Mouse (Mus musculus) monocyte, adult 5-6 weeks (primary cell): ENCODE data around the gene Smg5. TPM values are rescaled to one million over a fixed set of nuclear protein-coding genes. Genes with fewer than 3 reads are reported as not detected.
"Not testable (repeated sequence)": the region's sequence is repeated elsewhere in the genome, so short reads cannot be mapped to it uniquely, and the experiment has no call there.

Source experiments
- ATAC-seq: fragments of 153-309, 156-312 bp; replicated peaks from 2 replicates; pipeline ENCODE4 v1.8.0; 2017; ENCODE audit warnings: mild to moderate bottlenecking; ENCODE audit not compliant: low TSS enrichment, insufficient number of reproducible peaks, severe bottlenecking, poor library complexity, low FRiP score
- total RNA-seq: library from RNA; stranded (forward); fragments of 200-1000, 200-491, 200-594 nt; gene quantifications from 3 replicates; pipeline ENCODE4 v1.2.3, GENCODE M21; 2017

Smg5 gene
- total RNA-seq = 40.5 to 64.7 TPM (median 48.7 TPM) in 3 replicates

DNA sequence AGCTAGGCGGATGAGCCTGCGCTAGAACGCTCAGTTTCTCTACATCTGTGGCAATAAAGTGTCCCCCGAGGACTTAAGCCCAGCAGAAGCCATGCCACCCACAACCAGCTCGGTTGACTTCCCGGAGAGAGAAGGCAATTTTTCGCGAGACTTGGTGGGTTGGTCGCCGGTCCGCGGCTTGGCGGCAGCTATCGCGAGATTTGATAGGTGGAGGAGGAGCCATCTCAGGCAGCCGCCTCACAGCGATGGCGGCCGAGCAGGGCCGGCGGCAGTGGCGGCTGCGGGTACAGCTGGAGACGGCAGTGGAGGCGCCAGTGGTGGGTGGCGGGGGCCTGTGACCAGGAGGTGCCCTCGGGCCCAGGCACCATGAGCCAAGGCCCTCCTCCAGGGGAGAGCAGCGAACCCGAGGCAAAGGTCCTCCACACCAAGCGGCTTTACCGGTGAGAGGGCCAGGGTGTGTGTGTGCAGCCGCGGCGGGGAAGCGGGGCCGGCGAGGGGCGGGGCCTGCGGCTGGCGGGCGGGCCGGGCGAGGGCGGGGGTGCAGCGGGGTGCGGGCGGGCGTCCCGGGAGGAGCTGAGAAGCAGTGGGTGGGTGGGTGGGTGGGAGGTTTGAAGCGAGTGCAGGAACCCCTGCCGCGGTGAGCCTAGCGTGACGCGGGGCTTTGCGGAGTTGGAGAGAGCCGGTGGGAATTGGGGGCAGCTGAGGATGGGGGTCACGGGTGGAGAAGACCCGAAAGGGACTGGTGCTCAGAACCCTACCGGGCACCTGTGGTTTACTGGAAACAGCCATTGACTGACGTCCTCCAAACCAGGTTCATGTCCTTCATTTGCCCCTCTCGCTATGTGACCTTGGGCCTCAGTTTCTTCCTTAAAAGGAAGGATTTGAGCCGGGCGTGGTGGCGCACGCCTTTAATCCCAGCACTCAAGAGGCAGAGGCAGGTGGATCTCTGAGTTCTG lies at the start of gene Smg5, which contains the start of gene Tmem79:
Gene Smg5 (plus strand): TSS at position 203 of the 956 bp plus-strand sequence.
Gene Tmem79 (minus strand): TSS at position 91 of the 956 bp plus-strand sequence.
- peak; percentile 95 for ATAC-seq

DNA sequence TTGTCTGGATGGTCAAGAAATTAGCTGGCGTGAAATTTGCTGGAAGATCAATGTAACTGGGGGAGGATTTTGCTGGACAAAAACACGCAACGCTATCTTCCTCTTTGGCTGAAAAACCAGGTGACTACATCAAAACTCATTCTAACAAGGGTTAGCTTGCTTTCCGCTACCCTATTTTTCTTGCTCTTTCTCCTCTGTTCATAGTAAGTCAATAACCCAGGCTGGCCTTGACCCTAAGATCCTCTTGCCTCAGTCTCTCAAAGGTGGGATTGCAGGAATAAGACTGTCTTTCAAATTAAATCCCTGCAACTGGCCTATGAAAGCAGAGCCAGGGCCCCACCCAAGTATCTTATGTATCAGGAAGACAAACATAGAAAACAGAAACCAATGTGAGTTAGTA lies 49.0 kb upstream of the Smg5 start, which contains the start of gene Gm38392:
Gene Gm38392 (minus strand): TSS at position 101 of the 400 bp plus-strand sequence.
- ATAC-seq = no peak

DNA sequence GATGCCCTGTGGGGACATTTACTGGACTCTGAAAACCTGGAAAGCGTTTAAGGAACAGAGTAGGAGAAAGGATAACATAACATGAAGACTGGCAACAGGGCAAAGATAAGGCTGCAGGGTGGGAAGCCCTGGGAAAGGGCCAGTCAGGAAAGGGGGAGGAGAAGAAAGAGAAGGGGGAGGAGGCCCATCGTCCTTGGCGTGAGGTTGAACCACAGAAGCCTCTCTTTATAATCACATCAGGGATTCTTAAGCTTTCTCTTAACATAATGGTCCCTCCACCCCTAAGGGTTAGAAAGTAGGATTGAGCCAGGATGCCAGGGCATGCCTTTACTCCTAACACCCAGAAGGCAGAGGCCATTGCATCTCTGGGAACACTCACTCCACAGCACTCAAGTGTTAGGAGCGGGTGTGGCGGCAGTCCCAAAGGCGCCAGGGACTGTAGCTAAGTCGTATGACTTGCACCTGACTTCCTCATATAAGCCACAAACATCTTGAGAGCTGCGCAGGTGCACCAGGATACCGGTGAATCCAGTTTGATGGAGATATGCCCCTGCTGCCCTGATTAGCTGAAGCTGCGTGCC lies 47.8 kb upstream of the Smg5 start:
- ATAC-seq = not testable (repeated sequence)

DNA sequence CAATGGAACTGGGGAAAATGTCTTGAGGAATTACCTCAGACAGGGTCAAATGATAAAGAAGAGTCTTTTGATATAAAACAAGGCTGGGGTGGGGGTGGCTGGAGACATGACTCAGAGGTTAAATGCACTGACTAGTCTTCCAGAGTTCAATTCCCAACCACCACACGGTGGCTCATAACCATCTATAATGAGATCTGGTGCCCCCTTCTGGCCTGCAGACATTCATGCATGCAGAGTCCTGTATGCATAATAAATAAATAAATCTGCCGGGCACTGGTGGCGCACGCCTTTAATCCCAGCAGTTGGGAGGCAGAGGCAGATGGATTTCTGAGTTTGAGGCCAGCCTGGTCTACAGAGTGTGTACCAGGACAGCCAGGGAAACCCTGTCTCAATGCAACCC lies 44.1 kb upstream of the Smg5 start:
- ATAC-seq = no peak

DNA sequence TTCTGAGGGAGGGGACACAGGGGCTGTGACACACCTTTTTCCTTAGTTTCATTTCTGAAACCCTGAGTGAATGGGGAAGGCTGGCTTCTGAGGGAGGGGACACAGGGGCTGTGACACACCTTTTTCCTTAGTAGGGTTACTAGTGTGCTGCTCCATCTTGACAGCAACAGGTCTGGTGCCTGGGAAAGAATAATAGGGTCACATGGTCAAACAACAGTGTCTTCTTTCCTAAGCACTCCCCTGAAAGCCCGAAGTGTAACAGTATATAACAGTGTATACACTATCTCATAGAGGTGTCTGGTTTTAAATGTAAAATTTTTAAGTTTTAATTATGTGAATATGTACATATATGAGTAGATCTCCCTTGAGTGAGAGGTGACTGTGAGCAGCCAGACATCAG lies 40.8 kb upstream of the Smg5 start:
- ATAC-seq = not testable (repeated sequence)

DNA sequence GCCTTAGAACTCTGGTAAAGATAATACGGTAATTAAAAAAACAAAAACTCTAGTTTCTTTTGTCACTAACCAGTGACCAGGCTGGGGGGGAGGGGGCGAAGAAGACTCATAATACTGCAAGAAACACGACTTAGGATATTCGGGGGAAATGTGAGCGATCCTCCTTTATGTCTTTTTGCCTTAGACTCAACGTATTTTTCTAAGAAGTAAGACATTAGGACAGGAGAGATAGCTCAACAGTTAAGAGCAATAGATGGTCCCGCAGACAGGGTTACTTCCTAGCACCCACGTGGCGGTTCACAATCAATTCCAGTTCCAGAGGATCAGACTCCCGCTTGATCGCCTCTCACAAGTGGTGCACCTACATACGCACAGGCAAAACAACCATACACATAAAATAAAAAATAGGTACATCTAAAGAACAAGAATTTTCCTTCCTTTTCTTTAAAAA lies 39.9 kb upstream of the Smg5 start:
- no peak for ATAC-seq

DNA sequence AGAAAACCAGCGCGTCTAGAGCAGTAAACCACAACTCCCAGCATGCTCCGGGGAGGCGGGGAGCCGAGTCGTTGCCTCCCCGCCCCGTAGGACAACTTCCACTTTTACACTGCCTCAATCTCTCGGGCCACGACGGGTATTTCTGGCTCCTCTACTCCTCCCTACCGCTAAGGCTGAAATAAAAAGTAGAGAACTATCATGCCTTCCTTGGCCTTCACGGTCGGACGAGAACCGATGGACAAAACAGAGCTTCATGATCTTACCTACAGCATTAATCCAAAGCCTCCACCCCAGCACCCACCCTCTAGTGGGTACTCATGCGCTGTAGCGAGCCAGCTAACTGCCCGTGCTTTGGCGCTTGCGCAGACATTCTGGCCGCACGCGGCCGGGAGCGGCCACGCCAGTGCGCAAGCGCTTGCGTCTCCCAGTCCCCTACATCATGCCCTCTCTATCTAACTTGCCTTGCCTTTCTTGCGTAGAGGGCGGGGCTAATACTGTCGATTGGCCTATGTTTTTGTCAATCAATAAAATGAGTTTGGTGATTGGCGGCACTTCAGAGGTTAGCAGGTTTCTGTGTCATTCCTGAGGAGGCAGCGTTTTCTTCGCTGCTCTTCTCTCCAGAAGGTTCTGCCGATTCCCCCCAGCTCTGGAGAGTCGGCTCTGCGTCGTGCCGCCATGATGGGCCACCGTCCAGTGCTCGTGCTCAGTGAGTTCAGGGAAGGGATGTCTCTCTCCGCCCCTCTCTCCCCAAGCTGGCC lies 39.3 kb upstream of the Smg5 start, which contains the start of the genes Tsacc and Cct3:
Gene Tsacc (minus strand): TSS at position 439 of the 758 bp plus-strand sequence.
Gene Cct3 (plus strand): TSS at position 556 of the 758 bp plus-strand sequence.
- peak; percentile 93 for ATAC-seq

DNA sequence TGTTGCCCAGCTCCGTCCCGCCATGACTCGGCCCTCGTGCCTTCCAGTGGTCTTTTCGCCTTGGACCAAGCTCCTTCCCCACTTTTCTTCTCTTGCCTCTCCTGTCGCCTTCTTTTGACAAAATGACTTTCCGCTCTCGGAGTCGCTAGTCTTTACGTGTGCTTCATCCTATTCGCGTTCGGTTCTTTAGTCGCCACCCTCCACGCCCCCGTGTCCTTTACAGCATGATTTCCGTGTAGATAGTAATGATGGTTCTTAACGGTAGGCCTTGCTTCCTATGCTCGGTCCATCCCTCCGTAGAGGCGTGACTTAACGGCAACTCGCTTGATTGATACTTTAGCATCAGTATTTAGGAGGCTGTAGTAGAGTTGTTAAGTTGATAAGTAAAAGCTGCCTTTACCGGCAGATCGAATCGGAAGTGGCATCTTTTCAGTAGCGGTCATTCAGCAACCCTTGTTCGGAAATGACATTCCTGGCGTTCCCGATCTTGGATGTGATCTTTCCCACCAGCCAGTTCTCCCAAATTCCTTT lies 38.7 kb upstream of the Smg5 start:
- peak; percentile 10; the same call in 1 of the 2 replicates for ATAC-seq

DNA sequence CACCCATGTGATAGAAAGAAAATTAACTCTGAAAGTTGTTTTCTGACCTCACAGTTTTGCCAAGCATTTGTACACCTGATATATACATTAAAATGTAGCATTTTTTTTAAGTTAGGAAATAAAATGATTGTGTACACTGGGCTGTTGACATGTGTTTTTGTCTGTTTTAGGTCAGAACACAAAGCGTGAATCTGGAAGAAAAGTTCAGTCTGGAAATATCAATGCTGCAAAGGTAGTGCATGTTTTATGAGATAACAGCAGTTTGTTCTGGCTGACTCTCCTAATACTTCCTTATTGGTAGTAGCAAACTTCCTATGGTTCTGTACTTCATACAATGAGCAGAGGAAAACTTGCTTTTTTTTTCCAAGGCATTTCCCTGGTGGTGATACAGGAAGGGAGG lies 36.9 kb upstream of the Smg5 start:
- no peak for ATAC-seq

DNA sequence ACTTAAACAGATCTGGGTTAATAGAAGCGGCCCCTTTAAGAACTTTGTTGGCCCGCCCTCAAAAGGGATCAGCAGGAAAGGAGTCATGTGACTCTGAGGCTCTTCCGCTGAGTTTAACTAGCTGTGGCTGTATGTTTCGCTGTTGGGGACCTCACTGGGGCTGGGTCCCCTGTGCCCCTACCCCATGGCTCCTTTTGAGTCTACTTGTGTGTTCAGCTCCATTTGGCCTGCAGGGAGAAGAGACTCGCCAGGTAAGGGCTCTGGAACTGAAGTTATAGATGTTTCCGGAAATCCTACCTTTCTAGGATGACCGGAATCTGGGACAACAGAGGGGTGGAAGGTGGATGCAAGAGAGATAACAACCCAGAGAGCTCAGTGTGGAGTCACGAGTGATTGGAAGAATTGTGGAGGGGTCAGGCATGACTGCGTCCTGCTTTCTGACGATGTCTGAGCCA lies 11.1 kb upstream of the Smg5 start, which contains the start of gene Glmp:
Gene Glmp (plus strand): TSS at position 73 of the 455 bp plus-strand sequence.
- peak; percentile 75 for ATAC-seq

DNA sequence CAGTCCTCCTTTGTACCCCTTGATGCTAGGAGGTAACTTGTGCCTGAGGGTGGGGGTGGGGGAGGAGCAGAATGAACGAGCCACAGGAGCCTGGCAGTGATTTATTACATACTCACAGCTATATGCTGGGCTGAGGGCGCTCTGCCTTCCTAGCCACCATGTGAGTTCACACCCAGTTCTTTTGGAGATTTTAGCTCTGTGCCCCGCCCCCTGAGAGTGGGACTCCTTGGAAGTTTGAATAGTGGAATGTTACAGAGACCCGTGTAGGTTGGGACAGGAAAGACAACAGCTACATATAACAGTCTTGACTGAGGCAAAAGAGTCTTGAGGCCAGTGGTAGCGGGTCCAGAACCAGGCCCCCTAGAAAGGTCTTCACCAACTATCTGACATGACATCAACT lies 7.1 kb upstream of the Smg5 start:
- ATAC-seq = no peak

DNA sequence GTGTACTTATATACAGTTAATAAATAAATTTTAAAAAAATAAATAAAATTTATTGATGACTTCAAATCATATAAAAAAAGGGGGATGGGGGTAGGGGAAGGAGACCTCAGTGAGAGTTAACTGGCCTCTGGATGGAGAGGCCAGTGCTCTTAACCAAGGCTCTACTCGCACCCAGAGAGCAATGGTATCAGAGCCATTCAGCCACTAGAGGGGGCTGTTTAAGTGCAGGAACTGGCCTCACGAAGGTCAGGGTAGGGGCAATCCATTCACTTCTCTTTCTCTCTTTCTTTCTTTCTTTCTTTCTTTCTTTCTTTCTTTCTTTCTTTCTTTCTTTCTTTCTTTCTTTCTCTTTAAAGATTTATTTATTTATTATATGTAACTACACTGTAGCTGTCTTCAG lies 4.8 kb upstream of the Smg5 start:
- no peak for ATAC-seq

DNA sequence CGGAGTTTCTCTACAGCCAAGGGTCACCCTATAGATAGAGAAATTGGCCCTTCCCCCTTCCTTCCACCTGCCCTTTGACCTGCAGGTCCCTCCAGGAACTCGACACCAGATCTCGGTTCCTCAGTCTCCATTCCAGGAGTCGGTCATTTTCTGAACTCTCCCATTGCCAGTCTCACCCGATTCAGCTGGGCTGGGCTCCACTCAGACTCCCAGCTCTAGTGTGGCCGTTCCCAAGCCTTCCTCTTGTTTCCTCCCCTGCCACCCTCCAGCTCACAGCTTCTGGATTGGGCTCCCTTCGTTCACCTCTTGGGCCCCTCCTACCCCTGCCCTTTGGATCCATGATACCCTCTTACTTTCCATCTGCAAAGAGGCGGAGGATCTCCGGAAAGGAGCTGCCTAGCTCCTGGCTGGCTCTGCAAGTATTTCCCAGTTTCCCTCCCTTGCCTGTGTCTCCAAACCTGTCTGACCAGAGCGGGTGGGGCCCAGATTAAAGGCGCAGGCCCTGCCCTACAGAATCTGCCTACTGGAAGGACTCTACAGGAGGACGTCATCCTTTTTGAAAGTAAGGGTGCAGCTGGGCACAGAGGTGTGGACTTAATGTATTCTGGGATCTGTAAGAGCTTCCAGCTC lies 1.9 kb upstream of the Smg5 start:
- ATAC-seq = no peak

DNA sequence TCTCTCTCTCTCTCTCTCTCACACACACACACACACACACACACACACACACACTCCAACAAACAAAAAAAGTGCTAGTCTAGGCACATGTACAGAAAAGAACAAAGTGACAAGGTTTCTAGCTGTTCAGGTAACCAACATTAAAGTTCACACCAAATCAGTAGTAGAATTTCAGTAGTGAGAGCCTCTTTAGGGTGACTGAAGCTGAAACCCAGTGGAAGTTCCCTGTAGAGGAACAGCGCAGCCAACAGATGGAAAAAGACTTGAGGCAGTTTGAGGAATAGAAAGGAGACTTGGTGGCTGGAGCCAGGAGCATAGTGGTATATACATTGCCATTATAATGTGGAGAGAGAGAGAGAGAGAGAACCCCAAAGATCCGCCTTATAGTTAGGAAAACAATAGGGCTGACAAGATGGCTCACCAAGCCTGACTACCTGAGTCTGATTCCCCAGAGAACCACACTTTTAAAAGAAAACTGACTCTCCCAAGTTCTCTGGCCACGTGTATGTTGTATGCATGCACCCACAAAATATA lies 1.1 kb upstream of the Smg5 start:
- ATAC-seq = no peak

DNA sequence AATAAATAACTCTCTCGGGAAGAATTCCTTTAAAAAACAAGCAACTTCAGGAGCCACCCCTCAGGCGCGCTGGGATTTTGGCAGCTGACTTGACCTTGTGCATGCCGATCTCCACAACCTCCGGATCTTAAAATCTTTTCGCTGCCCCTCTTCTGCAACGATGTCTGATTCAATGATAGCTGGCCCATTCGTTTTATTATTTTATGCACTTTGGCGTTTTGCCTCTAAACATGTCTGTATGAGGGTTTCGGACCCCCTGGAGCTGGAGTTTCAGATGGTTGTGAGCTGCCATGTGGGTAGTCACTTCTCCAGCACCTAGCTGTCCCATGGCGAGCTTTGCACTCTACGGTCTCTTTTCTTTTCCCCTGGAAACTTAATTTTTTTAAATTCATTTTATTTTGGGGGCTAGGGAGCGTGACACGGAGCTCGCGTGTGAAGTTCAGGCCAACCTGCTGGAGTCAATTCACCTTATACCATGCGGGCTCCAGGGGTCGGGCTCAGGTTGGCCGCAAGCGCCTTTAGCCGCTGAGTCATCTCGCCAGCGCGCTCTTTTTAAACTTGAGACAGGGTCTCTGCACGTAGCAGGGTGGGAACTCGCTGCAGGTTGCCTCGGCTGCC lies 515 bp upstream of the Smg5 start:
- no peak for ATAC-seq

DNA sequence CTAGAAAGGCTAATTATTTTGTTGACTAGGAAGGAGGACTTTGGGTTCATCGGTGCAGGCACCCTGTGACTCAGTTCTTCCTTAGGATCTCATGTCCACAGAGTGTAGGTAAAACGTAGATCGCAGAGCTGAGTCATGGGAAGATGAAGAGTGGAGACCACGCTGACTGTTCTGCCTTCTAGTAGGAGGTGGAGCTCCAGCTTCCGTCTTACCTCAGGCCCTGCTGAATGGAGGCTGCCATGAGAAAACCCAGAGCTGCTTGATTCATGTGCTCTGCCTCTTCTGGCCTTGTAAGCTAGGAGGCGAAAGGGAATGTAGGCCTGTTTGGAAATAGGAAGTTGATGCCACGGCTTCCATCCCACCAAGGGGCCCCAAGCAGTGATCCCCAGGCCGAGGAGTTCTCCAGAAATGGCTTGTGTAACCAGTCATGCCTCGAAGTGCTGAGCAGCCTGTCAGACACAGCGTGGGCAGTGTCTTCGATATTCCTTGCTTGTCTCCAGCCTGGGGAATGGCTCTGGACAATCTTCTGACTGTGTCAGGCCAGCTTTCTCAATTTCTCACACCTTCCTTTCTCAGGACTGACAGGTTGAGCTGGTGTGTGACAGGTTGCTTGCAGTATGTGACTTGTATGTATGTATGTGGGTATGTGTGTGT lies 1.4 kb downstream of the Smg5 start:
- 0 out of 2 replicates have a peak, but pooled peaks have one; percentile 7 for ATAC-seq

DNA sequence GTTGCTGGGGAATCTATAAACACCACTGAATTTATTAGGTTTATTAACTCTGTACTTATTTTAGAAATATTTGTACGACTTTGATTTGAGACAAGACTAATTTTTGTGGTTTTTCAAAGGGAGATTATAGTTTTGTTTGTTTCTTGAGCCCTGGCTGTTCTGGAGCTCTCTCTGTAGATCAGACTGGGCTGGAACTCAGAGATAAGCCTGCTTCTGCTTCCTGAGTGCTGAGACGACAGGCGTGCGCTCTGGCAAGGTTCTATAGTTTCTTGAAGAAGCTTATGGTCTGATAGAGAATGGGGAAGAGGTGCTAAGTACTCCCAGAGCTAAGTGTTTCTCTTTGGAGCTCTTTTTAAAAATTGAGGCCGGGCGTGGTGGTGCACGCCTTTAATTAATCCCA lies 2.3 kb downstream of the Smg5 start:
- ATAC-seq = no peak
